Mouse (Mus musculus) gastrocnemius, postnatal 36 days (tissue): ENCODE measurements around the gene Ptpn7. TPM values are rescaled to one million over a fixed set of nuclear protein-coding genes. Genes with fewer than 3 reads are reported as not detected.
"Not testable (repeated sequence)": the region's sequence is repeated elsewhere in the genome, so short reads cannot be mapped to it uniquely, and the experiment has no call there.

ENCODE experiments used
- DNase-seq, 2 experiments: peaks; one replicate each; pipeline ENCODE4 v3.0.0; 2022
- intact Hi-C: fragments of 180-260 bp; cut with DNase I; formaldehyde crosslinking; loops from one replicate; pipeline ENCODE4 v1.15.1; 2025
- total RNA-seq, 2 experiments: library from RNA; stranded (reverse); gene quantifications; 2 replicates each; pipeline ENCODE4 v1.2.3; 2021

Ptpn7 gene
- total RNA-seq, 2 experiments from 2014 or later, result 0.27 to 0.56 TPM

DNA sequence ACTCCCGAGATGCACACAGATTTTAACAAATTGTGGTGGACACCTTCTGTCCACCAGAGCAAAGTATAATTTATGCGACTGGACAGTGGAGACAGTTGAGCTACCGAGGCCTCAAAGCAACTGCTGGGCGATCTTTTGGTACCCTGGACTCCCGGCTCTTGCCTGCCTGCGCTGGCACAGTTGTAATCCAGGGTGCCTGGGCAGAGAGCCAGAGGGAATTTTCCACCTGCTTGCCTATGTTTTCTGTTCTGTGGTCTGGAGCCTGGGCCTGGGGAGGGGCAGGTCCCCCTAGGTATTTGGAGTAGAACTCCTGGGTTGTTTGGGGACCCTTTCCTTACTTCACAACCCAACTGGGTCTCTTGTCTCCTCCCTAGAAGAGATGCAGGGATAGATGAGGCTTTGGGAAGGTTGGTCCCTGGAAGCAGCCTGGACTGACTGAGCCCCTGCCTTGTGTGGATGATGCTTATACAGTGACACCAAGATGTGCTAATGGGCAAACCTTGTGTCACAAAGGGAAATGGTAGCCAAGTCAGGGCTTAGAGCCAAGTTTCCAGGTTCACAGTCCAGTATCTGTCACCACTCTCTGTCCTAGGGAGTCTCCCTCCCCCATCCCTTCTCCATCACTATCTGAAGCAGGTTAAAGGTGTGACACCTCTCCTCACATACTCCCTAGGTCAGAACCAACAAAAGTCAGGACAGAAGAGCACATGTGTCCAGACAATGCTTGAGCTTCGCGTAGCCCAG lies 49.6 kb downstream of the Ptpn7 start:
- intact Hi-C loops, result no loop called here

DNA sequence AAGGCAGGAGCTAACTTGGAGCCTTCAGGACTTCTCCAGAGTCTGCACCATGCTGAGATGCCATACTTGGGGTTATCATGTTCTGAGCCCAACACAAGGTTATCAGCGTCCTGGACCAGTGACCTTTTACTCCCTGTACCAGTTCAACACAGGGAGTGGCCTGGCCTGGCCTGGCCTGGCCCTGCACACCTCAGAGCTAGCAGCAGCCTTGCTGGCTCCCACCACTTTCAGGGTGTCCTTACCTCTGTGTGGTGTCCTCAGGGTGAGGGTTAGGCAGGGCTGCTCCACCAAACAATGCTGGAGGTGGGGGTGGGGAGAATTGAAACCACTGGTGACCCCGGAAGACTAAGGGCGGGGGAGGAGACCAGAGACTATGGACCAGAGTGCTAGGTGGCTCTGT lies 50.5 kb downstream of the Ptpn7 start:
- no peak for DNase-seq
- intact Hi-C loops, result no loop called here

More for the DNA sequence above, 49.6 kb downstream of the Ptpn7 start:
- no peak for DNase-seq

DNA sequence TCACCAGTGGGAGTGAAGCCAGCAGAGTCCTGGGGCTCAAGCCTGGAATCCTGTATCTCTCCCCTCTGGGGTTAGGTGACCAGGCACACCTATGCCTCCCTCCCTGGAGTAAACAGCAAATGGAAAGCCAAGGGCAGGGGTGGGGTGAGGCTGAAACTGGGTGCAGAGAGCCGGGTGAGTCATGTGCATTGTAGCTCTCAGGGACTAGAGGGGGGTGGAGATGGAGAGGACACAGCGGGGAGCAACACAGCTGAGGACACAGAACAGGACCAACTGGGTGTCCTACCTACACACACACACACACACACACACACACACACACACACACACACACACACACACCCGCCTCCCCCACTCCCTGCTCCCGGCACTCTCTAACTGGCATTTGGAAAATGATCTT lies 50.9 kb downstream of the Ptpn7 start:
- intact Hi-C loops, result no loop called here
- DNase-seq, result no peak

DNA sequence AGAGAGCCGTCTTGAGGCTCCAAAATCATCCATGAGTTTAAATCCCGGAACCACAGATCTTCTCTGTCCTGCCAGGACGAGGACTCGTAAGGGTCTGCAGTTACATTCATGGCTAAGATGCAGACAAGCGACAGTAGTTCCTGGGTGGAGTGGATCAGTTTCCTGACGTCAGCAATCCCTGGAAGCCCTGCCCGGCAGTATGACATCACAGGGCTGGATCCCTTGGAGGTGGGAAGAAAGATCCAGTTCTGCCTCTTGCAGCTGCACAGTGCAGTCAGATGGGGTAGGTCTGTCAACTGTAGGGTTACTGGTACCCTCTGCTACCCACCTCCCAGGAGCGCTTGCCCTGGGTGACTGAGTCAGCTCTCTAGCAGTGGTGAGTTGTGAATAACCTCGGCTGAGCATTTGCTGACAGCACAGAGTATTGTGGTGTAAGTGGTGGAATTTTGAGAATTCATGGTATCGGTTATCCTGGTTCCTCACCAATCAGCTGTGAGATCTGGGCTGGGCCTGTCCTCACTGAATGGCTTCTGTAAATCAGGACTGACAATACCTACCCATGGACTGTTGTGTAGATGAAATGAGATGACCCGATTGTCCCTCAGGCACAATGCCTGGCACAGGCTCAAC lies 51.6 kb downstream of the Ptpn7 start:
- intact Hi-C loops, result no loop called here
- no peak for DNase-seq

DNA sequence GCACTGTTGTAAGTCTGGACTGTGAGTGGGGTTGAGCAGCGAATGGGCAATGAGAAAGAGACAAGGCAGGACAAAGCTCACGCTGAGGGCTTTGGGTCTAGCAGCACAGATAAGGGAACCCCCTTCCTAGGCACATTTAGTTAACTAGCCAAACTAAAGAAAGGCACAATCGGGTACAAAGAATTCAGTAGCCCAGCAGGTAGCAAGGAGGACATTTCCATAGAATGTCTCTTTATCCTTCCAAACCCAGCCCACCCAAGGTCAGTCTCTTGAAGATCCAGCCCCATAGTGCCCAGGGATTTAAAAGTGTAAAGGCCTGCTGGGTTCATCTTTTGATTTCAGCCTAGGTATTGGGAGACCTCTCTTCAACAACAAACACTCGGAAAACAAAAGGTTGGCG lies 53.4 kb downstream of the Ptpn7 start:
- intact Hi-C loops, result no loop called here
- no peak for DNase-seq

DNA sequence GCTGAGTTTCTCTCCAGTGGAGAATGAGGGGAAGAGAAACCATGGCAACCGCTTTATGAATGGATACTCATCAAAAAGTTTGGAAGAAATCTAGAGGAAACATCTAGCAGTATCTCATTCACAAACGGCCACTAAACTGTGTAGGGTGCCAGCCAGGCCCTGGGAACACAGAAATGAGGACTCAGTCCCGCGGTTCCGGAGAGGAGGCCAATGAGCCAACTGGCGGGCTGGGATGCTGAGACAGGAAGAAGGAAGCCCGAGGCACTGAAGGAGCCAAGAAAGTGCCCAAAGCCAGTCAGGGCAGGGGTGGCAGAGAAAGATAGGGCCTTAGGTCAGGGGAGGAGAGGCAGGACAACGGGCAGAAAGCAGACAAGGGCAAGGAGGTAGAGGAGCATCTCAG lies 53.9 kb downstream of the Ptpn7 start:
- DNase-seq, result no peak
- intact Hi-C loops, result no loop called here

DNA sequence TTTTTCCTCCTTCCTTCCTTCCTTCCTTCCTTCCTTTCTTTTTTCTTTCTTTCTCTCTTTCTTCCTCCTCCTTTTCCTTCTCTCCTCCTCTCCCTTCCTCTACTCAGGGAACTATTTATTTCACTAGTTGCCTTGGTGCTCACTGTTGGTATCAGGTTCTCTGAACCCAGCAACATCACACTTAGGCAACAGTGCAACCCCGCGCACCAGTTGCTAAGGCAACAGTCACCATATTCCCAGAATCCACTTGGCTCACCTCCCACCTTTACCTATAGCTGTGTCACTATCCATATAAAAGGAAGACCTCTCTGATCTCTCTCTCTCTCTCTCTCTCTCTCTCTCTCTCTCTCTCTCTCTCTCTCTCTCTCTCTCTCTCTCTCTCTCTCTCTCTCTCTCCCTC lies 54.5 kb downstream of the Ptpn7 start:
- DNase-seq, intact Hi-C loops: not testable (repeated sequence)

DNA sequence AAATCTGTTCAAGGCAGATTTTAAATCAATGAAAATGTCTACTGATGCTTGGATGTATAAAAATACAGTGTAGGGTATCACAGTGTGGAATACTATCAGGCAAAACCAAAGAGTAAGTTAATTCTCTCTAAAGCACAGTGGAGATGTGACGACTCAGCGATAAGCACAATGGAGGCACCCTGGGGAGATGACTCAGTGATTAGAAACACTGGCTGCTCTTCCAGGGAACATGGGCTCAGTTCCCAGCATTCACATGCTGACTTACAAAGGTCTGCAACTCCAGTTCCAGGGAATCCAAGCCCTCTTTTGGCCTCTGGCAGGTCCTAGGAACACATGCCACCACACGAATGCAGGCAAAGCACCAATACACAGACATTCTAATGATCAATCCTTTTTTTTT lies 55.7 kb downstream of the Ptpn7 start:
- DNase-seq, result peak in 1 of 2 experiments; percentile 47
- intact Hi-C loops, result no loop called here

DNA sequence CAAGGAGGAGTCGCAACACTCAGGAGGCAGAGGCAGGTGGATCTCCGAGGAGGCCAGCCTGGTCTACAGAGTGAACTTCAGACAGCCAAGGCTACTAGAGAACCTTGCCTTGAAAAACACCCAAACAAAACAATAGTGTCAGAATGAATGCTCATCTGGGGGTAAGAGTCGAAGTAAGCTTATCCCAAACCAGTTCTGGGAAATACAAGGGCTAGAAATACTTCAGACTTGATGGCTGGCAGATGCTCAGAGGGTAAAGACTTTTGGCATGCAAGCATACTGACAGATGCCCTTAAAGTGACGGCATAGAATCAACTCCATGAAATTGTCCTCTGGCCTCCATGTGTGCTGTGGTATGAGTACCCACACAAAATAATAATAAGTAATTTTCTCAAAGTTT lies 56.7 kb downstream of the Ptpn7 start:
- no peak for DNase-seq
- intact Hi-C loops, result no loop called here

DNA sequence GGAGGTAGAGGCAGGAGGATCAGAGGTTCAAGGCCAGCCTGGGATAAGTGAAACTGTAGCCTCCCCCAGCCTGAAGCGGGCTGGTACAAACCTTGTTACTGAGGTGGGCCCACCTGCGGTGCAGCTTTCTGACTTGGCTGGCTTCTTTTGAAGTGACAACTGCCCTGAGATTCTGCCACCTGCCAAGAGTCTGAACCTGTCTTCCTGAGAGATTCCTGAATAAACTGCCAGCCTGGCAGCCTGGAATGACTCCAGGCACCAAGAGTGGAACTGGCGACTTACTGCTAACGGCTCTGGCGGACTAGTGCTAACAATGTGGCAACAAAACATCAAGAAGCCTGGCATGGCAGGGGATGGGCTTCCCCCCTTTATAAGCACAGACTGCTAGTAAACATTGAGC lies 61.8 kb downstream of the Ptpn7 start:
- intact Hi-C loops, result not testable (repeated sequence)

More for the DNA sequence above, 61.8 kb downstream of the Ptpn7 start:
- DNase-seq, result not testable (repeated sequence)

Other genes starting within 250 kb of the Ptpn7 start
- gene Ppp1r12b, start 176.8 kb upstream of the Ptpn7 start, total RNA-seq, result 100 to 1,000 TPM; 170 to 182 TPM
- gene Ube2t, start 170.1 kb upstream of the Ptpn7 start, total RNA-seq, result 1 to 10 TPM; 6.5 to 9.5 TPM
- under 1 TPM; 0.39 to 0.51 TPM for gene Lgr6, start 27.4 kb upstream of the Ptpn7 start, total RNA-seq
- 10 to 100 TPM; 15.6 to 16.9 TPM for gene Arl8a, start 14.1 kb downstream of the Ptpn7 start, total RNA-seq
- under 1 TPM; 0.26 to 0.42 TPM for gene Gpr37l1, start 35.0 kb downstream of the Ptpn7 start, total RNA-seq
- not detected for gene Elf3, start 125.9 kb downstream of the Ptpn7 start, total RNA-seq
- gene Rnpep, start 151.4 kb downstream of the Ptpn7 start, total RNA-seq, result 10 to 100 TPM; 11.1 to 11.3 TPM
- 100 to 1,000 TPM; 270 to 308 TPM for gene Timm17a, start 181.1 kb downstream of the Ptpn7 start, total RNA-seq
- 1 to 10 TPM; 2.4 to 4.6 TPM for gene Lmod1, start 192.1 kb downstream of the Ptpn7 start, total RNA-seq
- gene Shisa4, start 242.5 kb downstream of the Ptpn7 start, total RNA-seq, result 100 to 1,000 TPM; 198 to 200 TPM